Mouse (Mus musculus) testis, postnatal 14 days (tissue): Measurements from ENCODE around the gene Lats2.
"Not testable (repeated sequence)": the region's sequence is repeated elsewhere in the genome, so short reads cannot be mapped to it uniquely, and the experiment has no call there.

Experiments used
- DNase-seq: peaks from one replicate; pipeline ENCODE4 v3.0.0; 2021; ENCODE audit warnings: low spot score

The Lats2 gene

GRCm38 (mm10) chr14:57694246-57694645 is 63.9 kb downstream of the Lats2 start:
- DNase-seq: no peak

GRCm38 (mm10) chr14:57692517-57693130 is 65.6 kb downstream of the Lats2 start:
- DNase-seq: no peak

DNA sequence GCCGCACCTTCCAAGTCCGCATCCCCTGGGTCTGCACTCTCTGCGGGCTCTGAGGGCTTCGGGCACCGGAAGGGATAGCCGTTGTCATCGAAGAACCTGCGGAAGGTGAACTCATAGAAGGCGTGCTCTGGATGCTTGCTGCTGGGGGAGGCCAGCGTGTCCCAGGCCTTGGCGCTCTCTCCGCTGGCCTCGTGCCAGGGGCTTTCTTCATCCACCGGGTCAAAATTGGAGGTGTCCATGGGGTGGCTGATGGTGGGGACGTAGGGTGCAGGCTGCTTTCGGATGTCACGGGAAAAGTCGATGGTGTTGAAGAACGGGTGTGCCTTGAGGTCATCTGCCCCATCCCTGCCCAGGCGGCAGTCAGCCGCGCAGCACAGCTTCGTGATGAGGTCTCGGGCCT is 66.9 kb downstream of the Lats2 start:
- DNase-seq: no peak

- DNase-seq: no peak
These were observed 67.5 kb downstream of the Lats2 start for GRCm38 (mm10) chr14:57690681-57691080.

DNA sequence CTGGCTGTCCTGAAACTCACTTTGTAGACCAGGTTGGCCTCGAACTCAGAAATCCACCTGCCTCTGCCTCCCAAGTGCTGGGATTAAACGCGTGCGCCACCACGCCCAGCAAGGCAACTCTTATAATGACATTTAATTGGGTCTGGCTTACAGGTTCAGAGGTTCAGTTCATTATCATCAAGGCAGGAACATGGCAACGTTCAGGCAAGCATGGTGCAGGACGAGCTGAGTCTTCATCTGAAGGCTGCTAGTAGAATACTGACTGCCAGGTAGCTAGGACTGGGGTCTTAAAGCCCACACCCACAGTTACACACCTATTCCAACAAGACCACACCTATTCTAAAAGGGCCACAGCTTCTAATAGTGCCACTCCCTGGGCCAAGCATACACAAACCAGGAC is 70.1 kb downstream of the Lats2 start:
- DNase-seq: not testable (repeated sequence)

- DNase-seq: no peak
These were observed 70.7 kb downstream of the Lats2 start for GRCm38 (mm10) chr14:57687441-57687840.

DNA sequence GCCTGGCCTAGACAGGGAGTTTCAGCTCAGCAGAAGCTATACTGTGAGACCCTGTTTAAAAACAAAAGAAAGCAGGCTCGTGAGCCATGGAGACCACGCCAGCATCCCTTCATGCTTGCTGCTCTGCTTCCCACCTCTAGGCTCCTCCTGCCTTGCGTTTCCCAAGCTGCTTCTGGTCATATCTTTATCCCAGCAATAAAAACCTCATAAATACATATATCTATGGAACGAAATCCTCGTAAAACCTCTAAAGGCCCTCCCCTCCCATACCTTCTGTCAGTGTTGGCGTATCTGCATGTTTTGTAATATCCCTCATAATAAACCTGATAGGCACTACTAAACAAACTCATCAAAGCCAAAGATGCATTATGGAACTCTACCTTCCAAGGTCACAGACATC is 71.5 kb downstream of the Lats2 start:
- DNase-seq: no peak

DNA sequence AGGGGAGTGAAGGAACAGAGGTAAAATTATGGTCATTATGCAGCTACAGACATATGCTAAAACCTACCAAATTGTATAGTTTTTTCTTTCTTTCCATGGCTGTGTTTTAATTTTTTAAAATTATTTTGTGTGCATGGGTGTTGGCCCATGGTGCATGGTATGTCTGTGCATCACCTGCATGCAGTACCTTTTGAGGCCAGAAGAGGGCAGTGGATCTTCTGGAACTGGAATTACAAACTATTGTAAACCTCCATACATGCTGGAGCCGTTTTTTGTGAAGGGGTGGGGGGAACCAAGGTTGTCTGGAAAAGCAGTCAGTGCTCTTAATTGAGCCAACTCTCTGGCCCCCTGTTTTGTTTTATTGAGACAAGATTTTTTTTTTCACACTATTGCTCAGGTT is 73.6 kb downstream of the Lats2 start:
- DNase-seq: no peak

GRCm38 (mm10) chr14:57682751-57683150 is 75.4 kb downstream of the Lats2 start:
- DNase-seq: no peak

GRCm38 (mm10) chr14:57679958-57680535 is 78.1 kb downstream of the Lats2 start:
- DNase-seq: peak; percentile 68

- DNase-seq: no peak
These were observed 78.7 kb downstream of the Lats2 start for GRCm38 (mm10) chr14:57679523-57679922.

- no peak for DNase-seq
These were observed 82.7 kb downstream of the Lats2 start for GRCm38 (mm10) chr14:57675481-57675880.

DNA sequence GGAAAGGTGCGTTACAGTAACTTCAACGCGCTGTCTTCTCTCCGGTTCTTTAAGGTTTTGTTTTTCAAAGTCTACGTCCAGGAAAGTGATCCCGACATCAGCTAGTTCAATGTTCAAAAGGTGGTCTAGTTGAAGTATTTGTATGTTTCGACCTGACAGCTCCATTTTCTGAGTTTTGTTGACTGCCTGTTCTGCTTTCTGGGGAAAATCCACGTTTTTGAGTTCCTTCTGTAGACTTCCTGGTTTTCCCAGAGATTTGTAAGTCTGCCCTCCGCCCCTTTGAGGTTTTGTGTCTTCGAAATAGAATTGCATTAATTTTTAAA is 92.6 kb downstream of the Lats2 start:
- no peak for DNase-seq

DNA sequence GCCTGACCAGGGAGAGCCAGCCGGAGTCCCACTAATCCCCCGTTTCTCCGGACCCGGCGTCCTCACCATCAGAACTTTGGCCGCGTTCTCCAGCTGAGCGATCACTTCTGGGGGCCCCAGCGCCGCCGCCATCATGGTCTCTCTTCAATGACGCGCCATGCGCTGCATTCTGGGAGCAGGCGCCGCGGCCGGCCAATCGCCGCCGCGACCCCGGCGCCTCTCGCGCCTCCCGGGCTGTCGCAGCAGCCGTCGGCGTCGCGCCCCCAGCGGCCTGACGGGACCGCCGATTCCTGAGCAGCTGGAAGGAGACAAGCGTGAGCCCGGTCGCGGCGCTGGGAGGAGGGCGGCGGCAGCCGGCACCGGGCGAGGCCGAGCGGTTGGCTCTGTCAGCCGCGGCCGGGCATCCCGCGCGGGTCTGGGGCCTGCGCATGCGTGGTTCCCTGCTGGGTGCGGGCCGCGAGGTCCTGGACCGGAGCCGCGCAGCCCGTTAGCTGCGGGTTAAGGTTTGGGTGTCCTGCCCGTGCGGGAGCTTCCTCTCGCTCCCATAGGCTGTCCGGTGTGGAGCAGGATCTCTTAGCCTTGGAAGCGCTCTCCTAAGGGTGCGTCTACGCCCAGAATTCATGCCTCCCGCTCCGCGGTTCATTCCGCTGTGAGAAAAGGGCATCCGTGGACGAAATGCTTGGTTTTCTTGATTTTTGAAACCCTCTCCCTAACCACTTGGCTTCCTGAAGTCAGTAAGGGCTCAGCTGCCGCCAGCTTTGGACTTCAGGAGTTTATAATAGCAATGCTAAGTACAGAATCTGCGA is 93.2 kb downstream of the Lats2 start, which contains the start of gene Xpo4:
TSS of gene Xpo4 (minus strand) at position 609 of the 806 bp plus-strand sequence.
- DNase-seq: peak; percentile 85

DNA sequence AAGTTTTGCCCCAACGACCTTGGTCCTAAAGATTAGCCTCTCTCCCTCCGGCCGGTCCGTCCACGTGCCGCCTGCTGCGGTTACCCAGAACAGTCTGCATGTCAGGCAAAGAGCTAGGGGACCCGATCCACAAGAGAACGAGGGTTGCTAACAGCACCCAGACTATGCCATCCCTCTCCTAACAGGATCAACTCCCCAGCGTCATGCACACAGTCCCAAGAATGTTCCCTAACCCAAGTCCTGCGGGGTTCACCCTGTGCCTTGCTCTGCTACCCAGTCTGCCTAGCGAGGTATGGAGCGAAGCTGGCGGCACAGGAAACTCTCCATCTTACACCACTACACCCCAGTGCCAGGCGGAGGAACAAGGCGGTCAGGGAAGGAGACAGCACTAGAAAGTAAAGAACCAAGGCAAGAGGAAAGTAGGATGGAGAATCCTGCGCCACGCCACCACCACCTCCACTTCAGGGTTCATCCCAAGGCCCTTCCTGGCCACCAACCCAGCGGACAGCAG is 93.8 kb downstream of the Lats2 start:
- DNase-seq: peak; percentile 54

DNA sequence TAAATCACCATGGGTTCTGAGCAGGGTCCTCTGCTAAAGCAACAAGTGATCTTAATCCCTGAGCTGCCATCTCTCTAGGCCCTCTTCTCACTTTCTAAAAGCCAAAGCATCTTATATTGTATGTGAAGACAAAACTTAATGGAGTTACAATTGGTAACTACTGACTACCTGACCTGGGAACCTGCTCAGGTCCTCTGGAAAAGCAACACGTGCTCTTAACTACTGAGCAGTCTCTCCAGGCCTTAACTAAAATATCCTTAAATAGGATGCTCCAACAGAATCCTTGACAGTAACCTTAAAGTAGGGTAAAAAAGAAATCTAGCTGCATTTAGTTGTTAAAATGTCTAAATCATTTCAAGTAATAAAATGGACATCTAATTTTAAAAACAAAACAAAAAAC is 94.6 kb downstream of the Lats2 start:
- DNase-seq: no peak

- no peak for DNase-seq
These were observed 99.9 kb downstream of the Lats2 start for GRCm38 (mm10) chr14:57658301-57658700.

DNA sequence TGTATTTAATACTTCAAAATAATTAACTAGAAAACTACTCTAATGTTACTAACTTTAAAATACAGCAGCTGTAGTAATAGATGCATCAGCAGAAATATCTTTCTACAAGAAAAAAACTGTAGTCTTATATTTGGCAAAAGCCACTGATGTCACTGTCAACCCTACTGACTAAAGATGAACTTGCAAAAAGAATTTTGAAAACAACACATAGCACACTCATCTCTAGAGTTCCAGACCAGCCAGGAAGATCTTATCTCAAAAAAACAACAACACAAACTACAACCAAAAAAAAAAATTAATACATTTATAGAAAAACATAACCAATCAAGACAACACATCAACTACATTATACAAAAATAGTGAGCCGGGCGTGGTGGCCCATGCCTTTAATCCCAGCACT is 100.7 kb downstream of the Lats2 start:
- DNase-seq: no peak

DNA sequence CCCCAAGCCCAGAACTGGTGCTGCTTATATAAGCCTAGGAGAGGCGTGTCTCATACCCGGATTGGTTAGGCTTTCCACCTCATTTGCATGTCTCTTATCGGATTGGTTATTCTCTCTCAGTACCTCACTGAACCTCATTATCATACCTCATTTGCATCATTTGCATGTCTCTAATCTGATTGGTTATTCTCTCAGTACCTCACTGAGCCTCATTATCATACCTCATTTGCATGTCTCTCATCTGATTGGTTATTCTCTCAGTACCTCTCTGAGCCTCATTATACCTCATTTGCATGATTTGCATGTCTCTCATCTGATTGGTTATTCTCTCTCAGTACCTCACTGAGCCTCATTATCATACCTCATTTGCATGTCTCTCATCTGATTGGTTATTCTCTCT is 101.7 kb downstream of the Lats2 start:
- DNase-seq: not testable (repeated sequence)

- DNase-seq: no peak
These were observed 108.7 kb downstream of the Lats2 start for GRCm38 (mm10) chr14:57649501-57649900.

- DNase-seq: no peak
These were observed 112.0 kb downstream of the Lats2 start for GRCm38 (mm10) chr14:57646155-57646554.
